Mouse (Mus musculus) CD8-positive naive resting alpha-beta T cell, adult 2 months (primary cell): ENCODE data around the gene Tnfaip8l3.

Experiments
- DNase-seq, 2 experiments: peaks; one replicate each; pipeline ENCODE4 v3.0.0; 2022; ENCODE audit warnings: low read depth in 2 of 2, low spot score in 2 of 2

Gene Tnfaip8l3

DNA sequence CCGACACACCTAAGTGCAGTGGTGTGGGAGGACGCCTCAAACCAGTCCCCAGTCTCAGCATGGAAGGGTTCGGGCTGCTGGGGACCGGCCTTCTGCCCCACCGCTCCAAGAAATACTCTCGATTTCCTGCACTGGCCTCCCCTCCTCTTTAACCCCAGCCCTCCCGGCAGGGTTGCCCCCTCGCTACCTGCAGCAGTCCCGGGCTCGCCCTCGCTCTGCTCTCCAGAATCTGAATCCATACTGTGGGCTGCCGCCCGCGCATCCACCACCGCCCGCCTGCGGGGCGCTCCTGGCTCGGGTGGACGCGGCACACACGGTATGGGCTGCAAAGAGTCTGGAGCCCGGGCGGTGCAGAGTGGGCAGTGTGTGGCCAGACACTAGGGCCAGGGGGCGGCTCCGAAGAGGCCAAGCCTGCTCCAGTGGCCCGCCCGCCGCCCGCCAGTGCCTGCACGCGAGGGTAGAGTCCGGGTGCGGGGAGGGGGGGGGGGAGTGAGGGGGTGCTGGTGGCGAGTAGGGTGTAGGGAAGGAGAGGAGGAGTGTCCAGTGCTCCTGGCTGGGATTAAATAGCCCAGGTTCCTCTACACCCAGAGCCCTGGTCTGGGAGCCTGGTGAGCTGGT is at the start of gene Tnfaip8l3:
Tnfaip8l3 (minus strand) TSS at position 357 of the 618 bp plus-strand sequence.
- DNase-seq: no peak

GRCm38 (mm10) chr9:54112726-54113125 is 44.5 kb upstream of the Tnfaip8l3 start:
- no peak for DNase-seq

- no peak for DNase-seq
These were observed 30.4 kb upstream of the Tnfaip8l3 start for GRCm38 (mm10) chr9:54098636-54099035.

DNA sequence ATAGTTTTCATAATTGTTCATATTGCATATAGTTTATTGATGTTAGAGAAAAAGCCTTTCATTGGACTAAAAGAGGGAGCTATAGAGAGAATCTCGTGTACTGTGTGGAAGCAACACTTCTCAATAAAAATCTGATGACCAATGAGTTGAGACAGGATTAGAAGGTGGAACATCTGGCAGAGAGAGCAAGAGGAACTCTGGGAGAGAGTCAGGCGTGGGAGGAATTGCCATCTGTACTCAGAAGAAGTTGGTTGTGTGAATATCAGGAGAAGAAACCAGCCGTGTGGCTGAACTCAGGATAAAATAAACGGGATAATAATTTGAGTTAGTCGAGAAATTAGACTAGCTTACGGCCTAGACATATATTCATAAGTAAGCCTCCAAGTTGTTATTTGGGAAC is 28.9 kb upstream of the Tnfaip8l3 start:
- no peak for DNase-seq

GRCm38 (mm10) chr9:54084245-54084644 is 16.1 kb upstream of the Tnfaip8l3 start:
- DNase-seq: no peak

DNA sequence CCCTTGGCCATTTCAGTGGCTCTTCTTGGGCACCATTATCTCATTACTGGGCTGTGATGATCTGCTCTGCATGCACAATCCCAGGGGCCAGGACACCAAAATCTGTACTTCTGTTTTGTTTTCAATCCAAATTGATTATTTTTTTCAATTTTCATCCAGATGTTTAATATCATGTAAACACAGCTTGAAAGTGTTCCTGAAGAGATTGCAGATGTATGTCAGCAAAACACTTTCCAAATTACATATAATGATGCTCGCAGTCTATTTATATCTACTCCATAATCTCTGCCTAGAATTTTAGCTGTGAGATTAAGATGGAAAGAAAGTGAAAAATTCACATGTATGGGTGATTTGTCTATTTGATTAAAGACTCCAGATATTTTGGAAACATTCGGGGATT is 9.6 kb upstream of the Tnfaip8l3 start:
- no peak for DNase-seq

GRCm38 (mm10) chr9:54074901-54075300 is 6.7 kb upstream of the Tnfaip8l3 start:
- DNase-seq: no peak

GRCm38 (mm10) chr9:54073688-54074087 is 5.5 kb upstream of the Tnfaip8l3 start:
- DNase-seq: no peak

DNA sequence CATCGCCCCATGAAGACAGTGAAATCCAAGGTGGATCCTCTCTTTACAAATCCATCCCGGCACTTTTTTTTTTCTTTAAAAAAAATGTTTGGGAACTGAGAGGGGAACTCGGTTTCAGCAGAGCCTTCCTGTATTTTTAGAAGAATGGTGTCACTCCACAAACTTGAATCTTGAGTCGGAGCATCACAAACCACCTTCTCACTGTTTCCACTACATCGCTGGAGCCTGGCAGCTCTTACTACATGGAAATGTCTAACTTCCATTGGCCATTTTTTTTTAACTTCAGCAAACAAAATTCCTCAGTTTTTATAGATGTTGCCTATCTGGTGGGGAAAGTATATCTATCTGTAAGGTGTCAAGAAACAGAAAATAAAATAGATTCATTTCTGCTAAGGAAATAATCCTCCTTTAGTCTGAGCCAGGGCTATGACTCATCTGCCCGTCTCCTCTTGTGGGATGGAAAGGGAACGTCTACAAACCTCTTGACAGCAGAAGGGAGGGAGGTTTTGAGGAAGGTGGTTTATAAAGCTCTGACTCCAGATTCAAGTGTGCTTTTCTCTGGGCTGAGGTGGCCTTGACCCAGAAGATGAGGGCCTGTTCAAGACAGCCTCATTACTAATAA is 3.4 kb upstream of the Tnfaip8l3 start:
- no peak for DNase-seq

DNA sequence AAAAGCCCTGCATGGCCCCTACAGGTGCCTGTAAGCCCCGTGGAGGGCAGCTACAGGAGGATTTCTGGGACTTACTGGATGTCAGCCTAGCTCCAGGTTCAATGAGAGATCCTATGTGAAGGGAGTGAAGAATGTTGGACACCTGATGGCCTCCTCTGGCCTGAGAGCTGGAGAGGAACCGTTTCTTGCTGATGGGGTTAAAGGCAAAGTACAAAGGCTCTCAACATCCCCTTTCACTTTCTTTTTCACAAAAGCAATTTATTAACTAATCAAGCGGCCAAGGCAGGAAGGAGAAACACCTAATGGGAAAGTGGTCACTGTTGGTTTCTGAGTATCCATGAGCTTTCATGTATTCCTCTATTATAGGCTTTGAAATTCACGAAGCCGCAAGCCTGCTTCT is 1.0 kb upstream of the Tnfaip8l3 start:
- DNase-seq: no peak

GRCm38 (mm10) chr9:54068777-54069176 is 589 bp upstream of the Tnfaip8l3 start:
- no peak for DNase-seq

DNA sequence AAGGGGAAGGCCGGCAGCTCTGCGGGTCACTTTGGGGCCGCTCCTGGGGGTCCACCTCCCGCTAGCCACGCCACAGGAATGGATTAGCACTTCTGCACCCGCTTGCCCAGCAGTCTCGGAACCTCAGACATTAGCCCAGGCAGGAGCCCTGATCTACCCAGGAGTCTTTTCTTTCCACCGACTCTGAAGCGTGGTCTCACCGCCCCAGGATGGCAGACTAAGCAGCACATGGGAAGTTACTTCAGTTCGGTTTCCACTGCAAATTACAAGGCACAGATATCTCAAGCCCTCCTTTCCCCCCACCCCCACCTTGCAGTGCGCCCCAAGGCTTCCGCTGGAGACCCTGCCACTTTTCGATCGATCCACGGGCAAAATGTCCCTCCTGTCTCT is 551 bp downstream of the Tnfaip8l3 start:
- DNase-seq: no peak

DNA sequence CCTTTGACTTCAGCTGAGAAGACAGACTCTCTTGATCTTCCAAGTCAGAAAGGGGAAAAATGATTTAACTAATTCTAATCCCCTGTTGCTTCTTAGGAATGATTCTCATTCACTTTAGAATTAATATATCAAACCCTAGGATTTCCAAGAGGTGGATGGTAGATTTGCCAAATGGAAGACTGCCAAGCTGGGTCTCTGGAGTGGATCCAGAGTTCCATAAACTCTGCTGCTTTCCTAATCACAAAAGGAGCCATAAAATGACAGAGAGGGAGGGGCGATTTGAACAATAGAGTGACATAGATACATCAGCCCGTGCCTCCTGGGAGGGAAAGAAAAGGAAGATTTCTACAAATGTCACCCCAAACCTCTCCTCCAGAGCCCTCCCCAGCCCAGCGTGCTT is 3.4 kb downstream of the Tnfaip8l3 start:
- DNase-seq: no peak

DNA sequence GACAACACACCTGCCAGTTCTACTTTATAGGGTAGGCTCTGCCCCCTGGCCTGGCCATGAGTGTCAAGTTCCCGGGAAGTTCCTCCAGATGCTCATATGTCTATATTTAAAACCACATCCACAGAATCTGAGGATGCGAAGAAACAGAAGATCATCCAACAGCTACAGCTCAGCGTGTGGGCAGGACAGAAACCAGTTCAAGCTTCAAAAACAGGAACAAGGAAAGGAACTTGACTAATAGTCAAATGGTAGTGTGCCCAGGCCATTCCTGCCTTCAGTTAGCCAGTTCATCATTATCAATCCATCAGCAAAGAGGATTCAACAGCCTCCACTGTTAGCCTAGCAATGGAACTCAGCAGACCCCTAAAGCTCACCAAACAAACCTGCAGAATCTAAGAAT is 4.5 kb downstream of the Tnfaip8l3 start:
- no peak for DNase-seq

- DNase-seq: no peak
These were observed 6.5 kb downstream of the Tnfaip8l3 start for GRCm38 (mm10) chr9:54061666-54062065.

GRCm38 (mm10) chr9:54051298-54052068 is 16.7 kb downstream of the Tnfaip8l3 start:
- no peak for DNase-seq

- no peak for DNase-seq
These were observed 19.2 kb downstream of the Tnfaip8l3 start for GRCm38 (mm10) chr9:54048978-54049377.

- no peak for DNase-seq
These were observed 25.1 kb downstream of the Tnfaip8l3 start for GRCm38 (mm10) chr9:54043067-54043466.

GRCm38 (mm10) chr9:54037717-54038116 is 30.5 kb downstream of the Tnfaip8l3 start:
- DNase-seq: no peak

DNA sequence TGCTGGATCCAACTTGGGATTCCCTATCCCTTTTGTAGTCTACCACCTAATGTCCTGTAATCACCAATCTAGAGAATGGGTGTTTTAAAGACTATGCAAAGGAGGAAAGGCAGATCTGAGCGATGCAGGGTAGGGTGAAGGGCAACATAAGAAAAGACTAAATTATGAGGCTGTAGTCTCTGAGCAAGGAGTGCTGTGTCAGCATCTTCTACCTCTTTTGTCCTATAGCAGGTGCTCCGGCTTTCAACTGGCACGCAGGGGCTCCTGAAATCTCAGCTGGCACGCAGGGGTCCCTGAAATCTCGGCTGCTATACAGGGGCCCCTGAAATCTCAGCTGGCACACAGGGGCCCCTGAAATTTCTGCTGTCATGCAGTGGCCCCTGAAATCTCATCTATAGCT is 33.5 kb downstream of the Tnfaip8l3 start:
- no peak for DNase-seq

DNA sequence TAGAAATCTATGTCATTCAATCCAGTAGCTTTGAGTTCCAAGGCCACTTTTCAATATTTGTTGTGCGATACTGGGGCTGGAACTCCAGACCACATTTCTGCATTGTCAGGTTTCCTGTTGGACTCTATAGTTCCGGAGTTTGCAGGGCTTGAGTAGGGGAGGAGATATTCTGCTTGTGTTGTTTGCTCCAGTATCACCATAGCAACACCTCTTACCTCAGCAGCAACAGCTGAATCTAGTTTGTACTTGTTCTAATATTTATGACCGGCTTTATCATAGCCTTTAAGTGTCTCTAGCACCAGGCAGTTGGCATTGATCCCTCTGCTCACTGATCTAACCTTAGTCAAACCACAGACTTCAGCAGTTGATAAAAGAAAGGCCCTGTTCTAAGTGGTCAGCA is 45.4 kb downstream of the Tnfaip8l3 start:
- DNase-seq: no peak

DNA sequence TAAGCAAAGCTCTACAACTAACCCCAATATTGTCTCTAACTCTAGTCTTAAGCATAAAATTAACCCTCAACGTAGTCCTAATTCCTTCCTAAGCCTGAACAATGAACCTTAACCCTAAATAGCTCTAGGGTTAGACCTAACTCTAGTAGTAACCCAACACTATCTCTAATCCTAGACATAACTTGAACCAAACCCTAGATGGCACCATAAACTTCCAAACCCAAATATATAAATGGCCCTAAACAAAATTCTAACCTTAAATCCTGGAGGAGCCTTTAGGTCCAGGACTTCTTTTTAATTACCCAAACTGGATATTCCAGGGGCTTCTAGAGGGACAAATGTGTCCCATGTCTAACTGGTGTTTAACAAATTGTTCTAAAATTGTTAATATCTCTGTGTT is 73.7 kb downstream of the Tnfaip8l3 start:
- DNase-seq: no peak
